Comparison of ENCODE assay signal across 8 mouse cellular contexts in genomic region chr1:63246862-63247521, GRCm38 (mm10). TPM values are rescaled to one million over a fixed set of nuclear protein-coding genes. Genes with fewer than 3 reads are reported as not detected.
DNase-seq lines count a peak whose midpoint lies in the region; ATAC-seq lines count a peak whose summit lies in the region.

No protein-coding gene starts in this region.

- DNase-seq in left cerebral cortex, postnatal 4 days, result peak; percentile 34
- no peak for DNase-seq in left cerebral cortex, postnatal 10 days (ENCODE audit: extremely low spot score in 1 of 2, low spot score in 2 of 2)
- peak; percentile 85 for DNase-seq in embryonic facial prominence, embryonic 11.5 days (ENCODE audit: low spot score)
- no peak for DNase-seq in urinary bladder, adult 18-20 months (ENCODE audit: low spot score in 2 of 2)
- no peak for DNase-seq in lung, postnatal 36 days
- no peak for DNase-seq in layer of hippocampus, adult 8-10 months (ENCODE audit: low spot score in 2 of 2)

- WGBS in embryonic facial prominence, embryonic 11.5 days, result 2% methylated on average over 16 of the region's 16 CpGs
- WGBS in hindbrain, embryonic 16.5 days, result 2% methylated on average over 16 of the region's 16 CpGs
- WGBS in neural tube, embryonic 12.5 days, result 2% methylated on average over 16 of the region's 16 CpGs

- peaks cover 9% of the 10 kb centered on the region for H3K27me3 ChIP-seq in embryonic facial prominence, embryonic 11.5 days (ENCODE audit: control insufficient read depth, insufficient read depth, low read length)
- peaks cover 24% of the 10 kb centered on the region for H3K27me3 ChIP-seq in hindbrain, embryonic 16.5 days (replicated peaks; ENCODE audit: control insufficient read depth, insufficient read depth, low read length)
- H3K27me3 ChIP-seq in neural tube, embryonic 12.5 days (replicated peaks), result peaks cover 33% of the 10 kb centered on the region

- H3K4me1 ChIP-seq in embryonic facial prominence, embryonic 11.5 days (ENCODE audit: control insufficient read depth, insufficient read depth, low read length), result no peaks in the 10 kb centered on the region
- peaks cover 2% of the 10 kb centered on the region; the same call in 1 of the 2 replicates for H3K4me1 ChIP-seq in hindbrain, embryonic 16.5 days (ENCODE audit: control insufficient read depth, insufficient read depth, low read depth, low read length)
- H3K4me1 ChIP-seq in neural tube, embryonic 12.5 days, result 0 out of 2 replicates have a peak, but pooled peaks cover 8% of the 10 kb centered on the region

- H3K9ac ChIP-seq in embryonic facial prominence, embryonic 11.5 days (replicated peaks; ENCODE audit: low read length), result no peak overlapping the region
- H3K9ac ChIP-seq in hindbrain, embryonic 16.5 days (ENCODE audit: low read depth, low read length), result no peak overlapping the region; the same call in 1 of the 2 replicates
- no peak overlapping the region for H3K9ac ChIP-seq in neural tube, embryonic 12.5 days

- H3K36me3 ChIP-seq in embryonic facial prominence, embryonic 11.5 days (replicated peaks; ENCODE audit: control insufficient read depth, insufficient read depth, low read depth, low read length), result no peaks in the 10 kb centered on the region
- no peaks in the 10 kb centered on the region for H3K36me3 ChIP-seq in hindbrain, embryonic 16.5 days (ENCODE audit: control insufficient read depth, insufficient read depth, low read length)
- H3K36me3 ChIP-seq in neural tube, embryonic 12.5 days, result no peaks in the 10 kb centered on the region

- no peak overlapping the region for H3K27ac ChIP-seq in embryonic facial prominence, embryonic 11.5 days (replicated peaks; ENCODE audit: low read depth, low read length)
- H3K27ac ChIP-seq in hindbrain, embryonic 16.5 days (ENCODE audit: low read depth, low read length), result no peak overlapping the region
- H3K27ac ChIP-seq in neural tube, embryonic 12.5 days, result no peak overlapping the region

- H3K4me2 ChIP-seq in embryonic facial prominence, embryonic 11.5 days (ENCODE audit: low read depth, low read length), result peak overlapping the region; percentile 32
- H3K4me2 ChIP-seq in hindbrain, embryonic 16.5 days (ENCODE audit: low read length), result peak overlapping the region; percentile 60
- H3K4me2 ChIP-seq in neural tube, embryonic 12.5 days (replicated peaks), result peak overlapping the region; percentile 65

- H3K4me3 ChIP-seq in embryonic facial prominence, embryonic 11.5 days (ENCODE audit: low read depth, low read length), result peak overlapping the region; percentile 14; the same call in 1 of the 2 replicates
- H3K4me3 ChIP-seq in hindbrain, embryonic 16.5 days (ENCODE audit: low read length), result peak overlapping the region; percentile 19
- H3K4me3 ChIP-seq in neural tube, embryonic 12.5 days, result peak overlapping the region; percentile 13; the same call in 1 of the 2 replicates

- H3K9me3 ChIP-seq in embryonic facial prominence, embryonic 11.5 days (replicated peaks; ENCODE audit: control insufficient read depth, low read length), result no peaks in the 10 kb centered on the region
- H3K9me3 ChIP-seq in hindbrain, embryonic 16.5 days (ENCODE audit: control insufficient read depth, low read length), result no peaks in the 10 kb centered on the region
- H3K9me3 ChIP-seq in neural tube, embryonic 12.5 days, result no peaks in the 10 kb centered on the region

- intact Hi-C loops in left cerebral cortex, postnatal 4 days (cut with DNase I), result no loop called here
- intact Hi-C loops in left cerebral cortex, postnatal 10 days (cut with DNase I), result no loop called here

- peak; percentile 92 for ATAC-seq in embryonic facial prominence, embryonic 11.5 days (replicated peaks; ENCODE audit: insufficient number of reproducible peaks, low FRiP score, low TSS enrichment, low read depth)
- peak; percentile 85 for ATAC-seq in hindbrain, embryonic 16.5 days
- peak; percentile 77 for ATAC-seq in neural tube, embryonic 12.5 days (ENCODE audit: low FRiP score, low read depth)

RNA-seq across cellular contexts. Expression of gene Zdbf2, which starts 26.1 kb away (rescaled TPM):
- 10 to 100 TPM; 16.8 to 25.3 TPM for total RNA-seq in left cerebral cortex, postnatal 4 days (2021)
- total RNA-seq in left cerebral cortex, postnatal 10 days (2021), result 10 to 100 TPM; 20.3 to 21.7 TPM
- 12.4 and 13.1 TPM in 2 replicates for polyA plus RNA-seq in embryonic facial prominence, embryonic 11.5 days (2014; fragmentation: Nextera tagmentation; extraction: Ambion mirVana)
- polyA plus RNA-seq in hindbrain, embryonic 16.5 days (2015; fragmentation: Nextera tagmentation; extraction: Ambion mirVana), result 28.7 and 36.3 TPM in 2 replicates
- polyA plus RNA-seq in neural tube, embryonic 12.5 days (2016; fragmentation: Nextera tagmentation; extraction: Ambion mirVana), result 14.7 and 19.7 TPM in 2 replicates
- 10 to 100 TPM; 11.0 to 17.9 (median 15.7) TPM for total RNA-seq in layer of hippocampus, adult 8-10 months (2022)

RNA-seq across cellular contexts. Expression of gene Gpr1, which starts 32.6 kb away (rescaled TPM):
- under 1 TPM; 0.50 TPM for total RNA-seq in left cerebral cortex, postnatal 4 days (2021)
- total RNA-seq in left cerebral cortex, postnatal 10 days (2021), result under 1 TPM; 0.34 to 0.94 TPM
- polyA plus RNA-seq in embryonic facial prominence, embryonic 11.5 days (2014; fragmentation: Nextera tagmentation; extraction: Ambion mirVana), result 0.11 and 0.17 TPM in 2 replicates
- 0.86 and 1.0 TPM in 2 replicates for polyA plus RNA-seq in hindbrain, embryonic 16.5 days (2015; fragmentation: Nextera tagmentation; extraction: Ambion mirVana)
- 0.35 and 0.42 TPM in 2 replicates for polyA plus RNA-seq in neural tube, embryonic 12.5 days (2016; fragmentation: Nextera tagmentation; extraction: Ambion mirVana)
- total RNA-seq in layer of hippocampus, adult 8-10 months (2022), result under 1 TPM; 0.31 to 0.74 (median 0.67) TPM

Comparison
In these comparisons a context has a peak if more than half of its experiments do, and no peak if none do; other contexts are left out.
1. DNase-seq: peak in left cerebral cortex, postnatal 4 days (single experiment) and embryonic facial prominence, embryonic 11.5 days (single experiment); none in left cerebral cortex, postnatal 10 days (0 of 2), urinary bladder, adult 18-20 months (0 of 2), lung, postnatal 36 days (single experiment) and layer of hippocampus, adult 8-10 months (0 of 2).
2. Peak in every context shown above with its lines, with median percentiles within 50 percentile points of each other: ATAC-seq, H3K4me2 ChIP-seq and H3K4me3 ChIP-seq.